Mouse (Mus musculus) neural tube, embryonic 12.5 days (tissue): ENCODE measurements at regions not wholly inside any gene's neighbourhood (a gene's known extent, or its start where the extent isn't known, plus 50 kb on each side); places are given as distances from the start of the nearest gene placed in this dataset.

Source experiments
- ATAC-seq: fragments of 200-750 bp; cut with Nextera tagmentation; 2 replicates; pipeline ENCODE4 v1.8.0; 2017; ENCODE audit warnings: low read depth, mild to moderate bottlenecking, moderate TSS enrichment, moderate library complexity; ENCODE audit not compliant: low FRiP score
- H3K27ac ChIP-seq: fragments of 300-500 bp; sonication (generic); 2 replicates; pipeline ENCODE4 v1.5.1; 2016
- H3K27me3 ChIP-seq: fragments of 300-500 bp; sonication (generic); replicated peaks from 2 replicates; pipeline ENCODE4 v1.6.1; 2016; ENCODE audit warnings: mild to moderate bottlenecking
- H3K36me3 ChIP-seq: fragments of 300-500 bp; sonication (generic); 2 replicates; pipeline ENCODE4 v1.6.1; 2016; ENCODE audit warnings: mild to moderate bottlenecking
- H3K4me1 ChIP-seq: fragments of 300-500 bp; sonication (generic); 2 replicates; pipeline ENCODE4 v1.6.1; 2016
- H3K4me2 ChIP-seq: fragments of 300-500 bp; sonication (generic); replicated peaks from 2 replicates; pipeline ENCODE4 v1.6.1; 2016; ENCODE audit warnings: mild to moderate bottlenecking
- H3K4me3 ChIP-seq: fragments of 300-500 bp; sonication (generic); 2 replicates; pipeline ENCODE4 v1.5.1; 2016
- H3K9ac ChIP-seq: fragments of 300-500 bp; sonication (generic); 2 replicates; pipeline ENCODE4 v1.6.1; 2016; ENCODE audit warnings: mild to moderate bottlenecking
- H3K9me3 ChIP-seq: fragments of 300-500 bp; sonication (generic); 2 replicates; pipeline ENCODE4 v1.6.1; 2016; ENCODE audit warnings: mild to moderate bottlenecking
- WGBS: fragments of 180-500 bp; shearing (Covaris S2); methylation state at CpG from one replicate; pipeline ENCODE4 v1.1.7; 2016; 5-methylcytosine and 5-hydroxymethylcytosine counted together

GRCm38 (mm10) chr6:31791547-31791946, 227.8 kb upstream of the Podxl start:
- ATAC-seq: no peak
- WGBS: 89% methylated on average over 7 of the region's 7 CpGs
- no peaks in the 10 kb centered on the region for H3K27me3 ChIP-seq

DNA sequence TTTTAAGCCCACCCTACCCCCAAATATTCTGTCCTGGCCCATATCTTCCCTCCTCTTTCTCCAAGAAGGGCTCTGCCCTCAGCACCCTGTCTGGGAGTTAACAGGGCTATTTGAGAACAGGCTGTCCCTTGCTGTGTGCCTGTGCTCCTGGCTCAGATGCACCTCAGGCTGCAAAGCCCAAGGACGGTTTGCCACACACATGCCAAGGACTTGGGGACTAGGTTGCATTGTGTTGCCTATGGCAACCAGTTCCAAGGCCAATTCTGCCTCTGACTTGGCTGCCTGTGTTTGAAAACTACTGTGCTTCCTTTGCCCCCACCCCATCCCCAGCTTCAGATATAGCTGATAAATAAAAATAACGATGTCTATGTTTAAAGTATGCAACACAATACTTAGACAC, 227.1 kb upstream of the Podxl start:
- H3K9ac ChIP-seq: no peak overlapping the region
- no peaks in the 10 kb centered on the region for H3K4me1 ChIP-seq
- no peak overlapping the region for H3K4me2 ChIP-seq
- 62% methylated on average over 2 of the region's 2 CpGs for WGBS
- no peaks in the 10 kb centered on the region for H3K27me3 ChIP-seq
- H3K4me3 ChIP-seq: no peak overlapping the region
- H3K27ac ChIP-seq: no peak overlapping the region
- H3K36me3 ChIP-seq: no peaks in the 10 kb centered on the region
- 0 out of 2 replicates have a peak, but pooled peaks cover 3% of the 10 kb centered on the region for H3K9me3 ChIP-seq
- no peak for ATAC-seq

More at GRCm38 (mm10) chr6:31791547-31791946, 227.8 kb upstream of the Podxl start:
- 0 out of 2 replicates have a peak, but pooled peaks cover 3% of the 10 kb centered on the region for H3K9me3 ChIP-seq
- no peak overlapping the region for H3K27ac ChIP-seq
- no peaks in the 10 kb centered on the region for H3K36me3 ChIP-seq
- H3K9ac ChIP-seq: no peak overlapping the region
- no peaks in the 10 kb centered on the region for H3K4me1 ChIP-seq
- no peak overlapping the region for H3K4me3 ChIP-seq
- H3K4me2 ChIP-seq: no peak overlapping the region

DNA sequence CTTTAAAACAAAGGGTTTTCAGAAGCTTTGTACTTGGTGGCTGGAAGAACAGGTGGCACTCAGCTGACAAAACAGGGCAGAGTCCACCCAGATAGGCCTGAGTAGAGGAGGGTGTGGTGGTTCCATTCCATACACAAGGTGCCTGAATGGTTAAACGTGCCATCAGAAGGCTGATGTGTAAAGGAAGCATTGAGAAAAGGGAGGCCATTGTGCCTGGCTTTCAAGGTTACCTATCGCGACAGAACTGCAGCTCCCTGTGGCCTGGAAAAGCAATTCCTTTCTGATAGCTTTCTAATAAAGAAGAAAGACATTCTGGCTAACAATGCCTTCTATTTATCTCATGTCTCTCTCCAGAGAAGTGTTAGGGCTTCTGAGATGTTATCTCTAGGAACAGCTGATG, 213.1 kb upstream of the Podxl start:
- Histone ChIP-seq H3K27ac (no peak overlapping the region), H3K4me2 (no peak overlapping the region), H3K9ac (no peak overlapping the region), H3K4me1 (no peaks in the 10 kb centered on the region), H3K36me3 (no peaks in the 10 kb centered on the region), H3K4me3 (no peak overlapping the region), H3K27me3 (no peaks in the 10 kb centered on the region), H3K9me3 (no peaks in the 10 kb centered on the region)
- ATAC-seq: no peak
- WGBS: 52% methylated on average over 3 of the region's 3 CpGs

DNA sequence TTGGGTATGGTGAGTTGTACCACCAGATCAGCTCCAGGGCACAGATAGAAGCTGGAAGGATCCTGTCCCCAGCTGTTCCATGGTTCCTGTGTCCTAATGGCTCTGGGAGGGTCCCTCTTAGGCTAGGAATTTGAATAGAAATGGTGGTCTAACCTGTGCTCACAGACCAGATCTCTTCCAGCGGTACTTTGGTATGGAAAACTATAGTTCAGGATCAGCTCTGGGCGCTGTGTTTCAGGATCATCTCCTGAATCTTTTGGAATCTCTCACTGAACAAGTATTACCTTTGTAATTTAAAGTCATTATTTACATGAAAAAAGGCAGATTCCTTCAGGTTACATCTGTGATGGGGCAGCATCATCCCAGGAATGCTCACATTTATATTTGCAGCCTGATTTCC, 208.1 kb upstream of the Podxl start:
- H3K4me1 ChIP-seq: no peaks in the 10 kb centered on the region
- H3K27me3 ChIP-seq: no peaks in the 10 kb centered on the region
- H3K9ac ChIP-seq: no peak overlapping the region
- no peaks in the 10 kb centered on the region for H3K9me3 ChIP-seq
- H3K36me3 ChIP-seq: no peaks in the 10 kb centered on the region
- H3K4me2 ChIP-seq: no peak overlapping the region
- 90% methylated on average over 2 of the region's 2 CpGs for WGBS
- no peak overlapping the region for H3K4me3 ChIP-seq
- H3K27ac ChIP-seq: no peak overlapping the region
- no peak for ATAC-seq

DNA sequence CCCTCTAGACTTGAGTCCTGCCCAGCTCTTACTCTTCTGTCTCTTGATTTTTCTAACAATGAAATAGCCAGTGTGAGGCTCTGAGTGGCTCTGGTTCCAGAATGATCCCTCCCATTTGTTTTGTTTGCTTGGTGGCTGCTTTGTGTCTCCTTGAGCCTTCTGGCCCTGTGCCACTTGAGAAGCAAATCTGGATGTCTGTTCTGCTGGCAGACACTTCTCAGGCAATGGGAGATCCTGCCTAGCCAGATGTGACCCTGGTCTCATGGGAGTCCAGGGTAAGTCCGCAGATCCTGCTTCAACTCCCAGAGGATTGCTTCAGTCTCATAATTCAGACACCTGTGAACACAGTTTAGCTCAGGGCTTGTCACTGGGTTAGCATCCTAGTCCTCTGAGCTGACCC, 181.8 kb upstream of the Podxl start:
- no peak overlapping the region for H3K4me3 ChIP-seq
- 69% methylated on average over 1 of the region's 1 CpGs for WGBS
- H3K9ac ChIP-seq: no peak overlapping the region
- no peak overlapping the region for H3K27ac ChIP-seq
- ATAC-seq: no peak
- no peaks in the 10 kb centered on the region for H3K4me1 ChIP-seq
- H3K36me3 ChIP-seq: no peaks in the 10 kb centered on the region
- H3K4me2 ChIP-seq: no peak overlapping the region
- no peaks in the 10 kb centered on the region for H3K9me3 ChIP-seq
- H3K27me3 ChIP-seq: no peaks in the 10 kb centered on the region

- H3K9ac ChIP-seq: no peak overlapping the region
- ATAC-seq: no peak
- H3K4me3 ChIP-seq: no peak overlapping the region
- no peaks in the 10 kb centered on the region for H3K9me3 ChIP-seq
- H3K27ac ChIP-seq: no peak overlapping the region
- H3K27me3 ChIP-seq: no peaks in the 10 kb centered on the region
- WGBS: 33% methylated on average over 4 of the region's 4 CpGs
- no peaks in the 10 kb centered on the region for H3K36me3 ChIP-seq
- no peaks in the 10 kb centered on the region for H3K4me1 ChIP-seq
- H3K4me2 ChIP-seq: no peak overlapping the region
Observed at GRCm38 (mm10) chr6:31731391-31731790, 167.6 kb upstream of the Podxl start.

GRCm38 (mm10) chr6:31719614-31720013, 155.8 kb upstream of the Podxl start:
- 41% methylated on average over 9 of the region's 9 CpGs for WGBS
- H3K4me1 ChIP-seq: 0 out of 2 replicates have a peak, but pooled peaks cover 5% of the 10 kb centered on the region
- 0 out of 2 replicates have a peak, but pooled peaks have one; percentile 53 for ATAC-seq
- H3K9me3 ChIP-seq: no peaks in the 10 kb centered on the region
- H3K9ac ChIP-seq: no peak overlapping the region
- H3K4me3 ChIP-seq: no peak overlapping the region
- H3K27ac ChIP-seq: no peak overlapping the region
- no peaks in the 10 kb centered on the region for H3K27me3 ChIP-seq
- no peak overlapping the region for H3K4me2 ChIP-seq
- H3K36me3 ChIP-seq: no peaks in the 10 kb centered on the region

DNA sequence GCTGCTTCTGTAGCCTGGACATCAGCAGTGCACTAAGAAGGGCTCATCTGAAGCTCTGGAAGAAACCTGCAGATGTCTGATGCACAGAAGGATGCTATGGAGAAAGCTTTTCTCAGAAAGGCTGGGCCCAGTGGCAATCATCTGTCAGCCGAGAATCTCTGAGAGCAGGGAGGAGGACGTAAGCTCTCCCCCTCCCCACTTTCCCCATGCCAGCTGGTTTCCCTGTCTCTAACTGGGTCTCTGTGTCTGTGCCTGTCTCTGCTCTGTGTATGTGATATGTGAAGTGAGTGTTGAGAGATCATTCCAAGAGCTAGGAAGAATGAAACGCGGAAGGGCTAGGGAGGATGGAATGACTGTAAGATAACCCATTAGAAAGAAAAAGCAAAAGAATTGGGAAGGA, 155.1 kb upstream of the Podxl start:
- Histone ChIP-seq H3K4me2 (no peak overlapping the region), H3K4me3 (no peak overlapping the region), H3K9ac (no peak overlapping the region), H3K9me3 (no peaks in the 10 kb centered on the region), H3K27me3 (no peaks in the 10 kb centered on the region), H3K4me1 (0 out of 2 replicates have a peak, but pooled peaks cover 5% of the 10 kb centered on the region), H3K27ac (0 out of 2 replicates have a peak overlapping the region, but pooled peaks have one; percentile 20), H3K36me3 (no peaks in the 10 kb centered on the region)
- 67% methylated on average over 4 of the region's 4 CpGs for WGBS
- no peak for ATAC-seq

DNA sequence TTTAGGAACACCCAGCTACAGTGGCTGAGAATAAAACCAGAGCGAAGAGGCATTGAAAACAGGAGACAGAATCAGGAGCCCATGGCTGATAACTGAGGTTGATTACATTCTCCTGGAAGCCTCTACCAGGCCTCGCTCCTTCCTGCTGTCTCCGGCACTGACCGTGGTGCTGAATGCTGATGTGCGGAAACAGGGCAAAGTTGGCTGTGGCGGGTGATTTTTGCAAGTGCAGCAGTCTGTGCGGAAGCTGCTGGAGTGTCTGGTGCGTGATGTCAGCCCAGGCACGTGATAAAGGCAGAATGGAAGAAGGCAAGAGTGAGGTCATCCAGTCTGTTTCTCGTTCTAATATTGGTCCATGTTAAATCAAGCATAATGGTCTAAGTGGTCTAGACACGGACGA, 153.8 kb upstream of the Podxl start:
- 25% methylated on average over 12 of the region's 12 CpGs for WGBS
- Histone ChIP-seq H3K36me3 (no peaks in the 10 kb centered on the region), H3K4me1 (0 out of 2 replicates have a peak, but pooled peaks cover 5% of the 10 kb centered on the region), H3K4me3 (no peak overlapping the region), H3K27me3 (no peaks in the 10 kb centered on the region), H3K4me2 (no peak overlapping the region), H3K27ac (no peak overlapping the region), H3K9ac (no peak overlapping the region), H3K9me3 (no peaks in the 10 kb centered on the region)
- ATAC-seq: no peak

DNA sequence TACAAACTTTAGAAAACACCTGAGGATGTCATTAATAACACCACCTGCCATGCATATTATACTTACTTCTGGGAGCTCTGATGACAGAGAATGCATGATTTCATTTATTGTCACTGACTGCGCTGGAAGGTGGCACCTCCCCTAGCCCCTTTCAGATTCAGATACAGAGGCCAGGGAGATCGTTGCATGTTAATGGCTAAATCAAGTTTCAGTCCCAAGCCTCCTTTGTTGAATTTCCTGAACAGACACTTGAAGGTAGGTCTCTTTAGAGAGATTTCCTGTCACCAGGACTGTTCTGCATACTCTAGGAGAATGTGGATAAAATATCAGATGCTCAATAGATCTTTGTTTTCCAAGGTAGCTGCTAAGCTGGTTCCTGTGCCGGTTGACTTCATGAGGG, 143.5 kb upstream of the Podxl start:
- H3K9me3 ChIP-seq: no peaks in the 10 kb centered on the region
- no peak overlapping the region for H3K27ac ChIP-seq
- H3K4me1 ChIP-seq: no peaks in the 10 kb centered on the region
- no peaks in the 10 kb centered on the region for H3K27me3 ChIP-seq
- WGBS: 67% methylated on average over 3 of the region's 3 CpGs
- ATAC-seq: no peak
- no peaks in the 10 kb centered on the region for H3K36me3 ChIP-seq
- no peak overlapping the region for H3K4me2 ChIP-seq
- H3K9ac ChIP-seq: no peak overlapping the region
- no peak overlapping the region for H3K4me3 ChIP-seq

GRCm38 (mm10) chr6:31704191-31704590, 140.4 kb upstream of the Podxl start:
- Histone ChIP-seq H3K9ac (no peak overlapping the region), H3K27me3 (no peaks in the 10 kb centered on the region), H3K4me1 (no peaks in the 10 kb centered on the region), H3K4me3 (no peak overlapping the region), H3K27ac (no peak overlapping the region), H3K36me3 (no peaks in the 10 kb centered on the region), H3K4me2 (no peak overlapping the region), H3K9me3 (no peaks in the 10 kb centered on the region)
- ATAC-seq: no peak
- WGBS: 79% methylated on average over 6 of the region's 6 CpGs

DNA sequence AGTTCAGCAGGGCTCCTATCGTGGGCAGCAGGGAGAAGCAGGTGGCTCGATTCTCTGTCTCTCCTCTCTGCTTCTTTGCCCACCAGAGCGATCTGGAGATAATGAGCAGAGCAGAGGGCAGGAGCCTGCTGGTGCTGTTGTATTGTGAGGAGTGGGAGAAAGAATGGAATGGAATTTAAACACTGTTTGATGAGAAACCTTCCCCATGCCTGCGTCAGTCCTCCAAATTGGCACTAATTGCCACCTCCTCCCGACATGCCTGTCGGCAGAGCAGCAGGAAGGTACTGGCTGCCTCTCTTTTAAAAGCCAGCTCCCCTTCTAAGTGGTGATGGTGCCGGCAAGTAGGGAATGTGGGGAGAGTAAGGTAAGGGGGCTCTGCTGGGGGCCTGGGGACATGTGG, 139.2 kb upstream of the Podxl start:
- no peaks in the 10 kb centered on the region for H3K27me3 ChIP-seq
- H3K27ac ChIP-seq: no peak overlapping the region
- H3K4me3 ChIP-seq: no peak overlapping the region
- H3K4me1 ChIP-seq: no peaks in the 10 kb centered on the region
- no peak overlapping the region for H3K9ac ChIP-seq
- no peaks in the 10 kb centered on the region for H3K36me3 ChIP-seq
- H3K4me2 ChIP-seq: no peak overlapping the region
- no peaks in the 10 kb centered on the region for H3K9me3 ChIP-seq
- ATAC-seq: no peak
- 24% methylated on average over 7 of the region's 7 CpGs for WGBS

GRCm38 (mm10) chr6:31695885-31696284, 132.1 kb upstream of the Podxl start:
- no peak overlapping the region for H3K4me2 ChIP-seq
- H3K9me3 ChIP-seq: no peaks in the 10 kb centered on the region
- WGBS: 66% methylated on average over 3 of the region's 3 CpGs
- ATAC-seq: no peak
- no peak overlapping the region for H3K9ac ChIP-seq
- no peaks in the 10 kb centered on the region for H3K36me3 ChIP-seq
- no peaks in the 10 kb centered on the region for H3K4me1 ChIP-seq
- no peak overlapping the region for H3K4me3 ChIP-seq
- no peaks in the 10 kb centered on the region for H3K27me3 ChIP-seq
- no peak overlapping the region for H3K27ac ChIP-seq
